Mouse (Mus musculus) liver (tissue): Measurements from ENCODE around the gene Gm49510.

Experiments used
- DNase-seq: peaks from one replicate; pipeline ENCODE4 v3.0.0-alpha.2; 2020; ENCODE audit warnings: mixed read lengths

Gene Gm49510

GRCm38 (mm10) chr15:78916052-78916826 is 16.8 kb downstream of the Gm49510 start:
- no peak for DNase-seq

GRCm38 (mm10) chr15:78918126-78918525 is 18.7 kb downstream of the Gm49510 start:
- DNase-seq = no peak

GRCm38 (mm10) chr15:78919914-78920313 is 20.4 kb downstream of the Gm49510 start:
- DNase-seq = no peak

GRCm38 (mm10) chr15:78922700-78923099 is 23.2 kb downstream of the Gm49510 start:
- DNase-seq = peak; percentile 93

GRCm38 (mm10) chr15:78923585-78923984 is 24.1 kb downstream of the Gm49510 start:
- DNase-seq = peak; percentile 91

GRCm38 (mm10) chr15:78925129-78925528 is 25.7 kb downstream of the Gm49510 start:
- no peak for DNase-seq

- peak; percentile 93 for DNase-seq
Observed at GRCm38 (mm10) chr15:78926021-78926919, 26.8 kb downstream of the Gm49510 start, which contains the start of gene Lgals1. TSS of gene Lgals1 (plus strand) at chr15:78926725.

- DNase-seq = peak; percentile 52
Observed at GRCm38 (mm10) chr15:78927021-78927787, 27.7 kb downstream of the Gm49510 start.

GRCm38 (mm10) chr15:78927788-78928457 is 28.5 kb downstream of the Gm49510 start:
- DNase-seq = peak; percentile 90

- DNase-seq = no peak
Observed at GRCm38 (mm10) chr15:78928539-78928938, 29.1 kb downstream of the Gm49510 start.

GRCm38 (mm10) chr15:78930192-78930706 is 30.8 kb downstream of the Gm49510 start:
- no peak for DNase-seq

- no peak for DNase-seq
Observed at GRCm38 (mm10) chr15:78930801-78931426, 31.4 kb downstream of the Gm49510 start.

GRCm38 (mm10) chr15:78931577-78931976 is 32.1 kb downstream of the Gm49510 start:
- peak; percentile 74 for DNase-seq

GRCm38 (mm10) chr15:78934784-78935320 is 35.4 kb downstream of the Gm49510 start, which contains the start of gene Nol12:
TSS of gene Nol12 (plus strand) at chr15:78934933.
- peak; percentile 85 for DNase-seq

- DNase-seq = peak; percentile 75
Observed at GRCm38 (mm10) chr15:78936403-78936802, 36.9 kb downstream of the Gm49510 start.

GRCm38 (mm10) chr15:78937311-78937710 is 37.8 kb downstream of the Gm49510 start:
- no peak for DNase-seq

GRCm38 (mm10) chr15:78937963-78938362 is 38.5 kb downstream of the Gm49510 start:
- DNase-seq = no peak

GRCm38 (mm10) chr15:78940325-78940724 is 40.9 kb downstream of the Gm49510 start:
- no peak for DNase-seq

GRCm38 (mm10) chr15:78942663-78943062 is 43.2 kb downstream of the Gm49510 start:
- peak; percentile 77 for DNase-seq

- DNase-seq = no peak
Observed at GRCm38 (mm10) chr15:78946232-78946631, 46.8 kb downstream of the Gm49510 start.

GRCm38 (mm10) chr15:78947657-78948056 is 48.2 kb downstream of the Gm49510 start, which contains the start of gene Triobp:
TSS of gene Triobp (plus strand) at chr15:78947724.
- DNase-seq = peak; percentile 88
